Mouse (Mus musculus) brain, embryonic 14.5 days (tissue): ENCODE data around the gene Nmrk1.

Experiments
- CTCF ChIP-seq: fragments of 200-500 bp; IDR thresholded peaks from 2 replicates; pipeline ENCODE4 v1.5.1; 2012; ENCODE audit warnings: inconsistent platforms, mild to moderate bottlenecking, moderate library complexity, borderline replicate concordance; ENCODE audit not compliant: insufficient read depth, insufficient read length; ENCODE audit errors: extremely low read depth
- POLR2A ChIP-seq: fragments of 200-500 bp; IDR thresholded peaks from 2 replicates; pipeline ENCODE4 v1.6.1; 2012; ENCODE audit warnings: mild to moderate bottlenecking, inconsistent platforms, borderline replicate concordance; ENCODE audit not compliant: poor library complexity, insufficient read depth, insufficient read length, severe bottlenecking; ENCODE audit errors: extremely low read depth

GRCm38 (mm10) chr19:18619691-18620090 lies 12.1 kb upstream of the Nmrk1 start:
- TF ChIP-seq POLR2A (no peak), CTCF (no peak)
